Mouse (Mus musculus): ENCODE data around the gene Tmco1.

Tmco1 gene

DNA sequence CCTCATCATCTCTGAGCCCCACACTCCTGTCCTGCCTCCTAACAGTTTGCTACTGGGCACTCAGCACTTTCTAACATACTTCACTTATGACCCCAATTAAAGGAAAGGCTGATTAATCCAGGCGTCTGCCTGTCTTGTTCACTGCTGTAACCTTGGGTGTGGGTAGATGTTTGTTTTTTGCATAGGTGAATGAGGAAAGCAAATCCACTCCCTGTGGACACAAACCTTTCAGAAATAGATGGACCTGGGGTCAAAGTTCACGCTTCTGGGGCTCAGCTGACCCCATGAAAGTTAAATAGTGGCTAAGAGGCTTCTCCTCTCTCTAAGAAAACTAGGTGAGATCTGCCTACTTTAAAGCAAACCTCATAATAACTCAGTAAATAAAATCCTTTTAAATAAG lies 66.8 kb downstream of the Tmco1 start:
- DNase-seq: no peak

DNA sequence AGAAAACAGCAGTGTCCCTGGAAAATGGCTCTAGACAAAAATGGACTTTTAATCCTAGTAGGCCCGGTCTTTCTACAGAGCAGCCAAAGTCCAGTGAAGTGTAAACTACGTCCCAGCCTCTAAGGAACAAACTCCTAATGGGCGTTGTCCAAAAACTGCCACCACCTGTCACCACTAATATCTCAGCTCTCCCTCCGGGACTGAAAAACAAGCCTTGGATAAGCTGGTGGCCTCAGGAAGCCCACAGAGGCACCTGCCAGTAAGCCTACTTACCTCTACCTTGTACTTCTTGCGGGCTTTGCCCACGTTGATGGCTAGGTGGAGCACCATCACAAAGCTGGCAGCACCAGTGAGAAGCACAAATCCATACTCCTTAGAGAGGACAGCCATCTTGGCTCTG lies 69.8 kb downstream of the Tmco1 start:
- no peak for DNase-seq

DNA sequence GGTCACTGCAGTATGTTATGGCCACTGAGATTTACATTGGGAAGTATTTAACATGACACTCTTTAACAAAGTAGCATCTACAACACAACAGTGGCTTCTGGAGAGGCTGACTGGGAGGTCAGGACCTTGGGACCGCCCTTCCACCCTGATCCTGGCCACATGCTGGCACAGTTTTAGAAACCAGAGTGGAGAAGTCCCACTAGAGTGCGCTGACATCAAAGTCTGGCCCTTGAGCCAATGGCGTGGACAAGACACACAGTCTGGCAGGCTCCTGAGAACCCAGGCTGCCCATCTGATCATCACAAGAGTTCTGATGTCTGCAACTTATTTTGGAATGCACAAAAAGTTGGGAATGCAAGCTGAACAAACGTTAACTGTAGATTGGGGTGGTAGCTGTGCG lies 71.6 kb downstream of the Tmco1 start:
- DNase-seq: no peak

DNA sequence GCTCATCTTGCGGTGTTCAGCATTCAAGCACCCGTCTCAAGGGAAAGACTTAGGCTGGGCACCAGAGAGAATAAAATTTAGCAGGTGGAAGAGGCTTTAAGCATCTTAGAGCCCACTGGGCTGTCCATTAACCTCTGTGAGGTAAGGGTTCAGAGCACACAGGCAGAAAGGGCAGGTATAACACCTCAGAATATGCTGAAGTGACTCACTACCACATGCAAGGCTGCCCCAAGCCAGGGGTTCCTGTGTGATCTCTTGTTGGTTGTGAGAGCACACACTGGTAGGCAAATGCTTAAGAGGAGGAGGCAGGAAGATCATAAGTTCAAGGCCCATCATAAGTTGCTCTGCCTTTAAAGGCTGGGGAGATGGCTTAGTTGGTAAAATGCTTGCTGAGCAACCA lies 72.0 kb downstream of the Tmco1 start:
- no peak for DNase-seq

DNA sequence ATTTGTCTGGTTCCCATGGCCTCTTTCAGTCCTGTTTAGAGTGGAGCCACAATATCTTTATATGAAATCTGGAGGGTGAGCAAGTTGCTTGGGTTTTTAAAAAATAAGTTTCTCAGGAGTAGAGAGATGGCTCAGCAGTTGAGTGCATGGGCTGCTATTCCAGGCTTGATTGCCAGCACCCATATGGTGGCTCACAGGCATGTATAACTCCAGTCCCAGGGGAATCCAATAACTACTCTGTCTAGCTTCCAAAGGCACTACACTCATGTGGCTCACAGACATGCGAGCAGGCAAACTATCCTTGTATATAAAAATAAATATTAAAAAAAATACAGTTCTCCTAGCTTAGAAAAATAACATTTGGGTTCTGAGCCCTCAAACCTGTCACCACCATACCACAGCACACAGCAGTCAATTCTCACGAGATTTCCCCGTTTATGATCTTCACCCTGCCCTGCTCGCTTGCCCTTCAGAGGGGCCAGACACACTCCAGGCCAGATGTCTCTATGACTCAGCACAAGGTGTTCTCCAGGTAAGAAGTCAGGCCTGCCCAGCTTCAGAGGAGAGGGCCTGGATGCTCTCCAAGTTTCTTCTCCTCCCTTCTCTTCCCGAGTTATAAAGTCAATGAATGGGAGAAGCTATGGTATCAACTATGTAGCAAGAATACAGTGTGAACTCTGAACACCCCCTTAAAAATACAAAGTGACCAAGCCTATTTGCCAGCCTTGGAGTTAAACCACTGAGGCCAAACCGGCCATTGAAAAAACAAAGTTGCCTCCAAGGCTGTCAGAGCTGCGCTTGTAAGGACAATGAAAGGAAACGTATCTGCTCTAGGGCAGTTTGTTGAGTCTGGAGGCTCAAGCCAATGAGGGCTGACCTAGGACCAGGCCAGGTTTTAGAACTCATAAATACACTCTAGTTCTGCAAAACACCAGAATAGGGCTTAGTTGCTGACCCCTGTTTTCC lies 73.2 kb downstream of the Tmco1 start:
- DNase-seq: no peak

DNA sequence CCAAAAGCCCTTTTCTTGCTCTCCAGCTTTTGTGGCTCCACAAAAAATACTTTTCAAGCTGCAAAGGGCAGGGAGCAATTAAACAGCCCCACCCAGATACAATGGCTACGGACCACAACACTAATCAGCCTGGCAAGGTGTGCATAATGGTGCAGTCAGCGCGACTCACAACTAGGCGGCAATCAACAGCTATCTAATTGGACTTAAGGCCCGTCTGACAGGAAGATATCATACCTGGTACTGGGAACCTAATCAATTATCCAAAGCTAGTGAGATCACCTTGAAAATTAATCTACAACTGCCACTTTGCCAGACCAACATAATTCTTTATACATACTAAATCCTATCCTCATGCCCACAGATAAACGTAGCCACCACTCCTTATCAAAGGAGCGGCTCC lies 74.1 kb downstream of the Tmco1 start:
- DNase-seq: no peak

DNA sequence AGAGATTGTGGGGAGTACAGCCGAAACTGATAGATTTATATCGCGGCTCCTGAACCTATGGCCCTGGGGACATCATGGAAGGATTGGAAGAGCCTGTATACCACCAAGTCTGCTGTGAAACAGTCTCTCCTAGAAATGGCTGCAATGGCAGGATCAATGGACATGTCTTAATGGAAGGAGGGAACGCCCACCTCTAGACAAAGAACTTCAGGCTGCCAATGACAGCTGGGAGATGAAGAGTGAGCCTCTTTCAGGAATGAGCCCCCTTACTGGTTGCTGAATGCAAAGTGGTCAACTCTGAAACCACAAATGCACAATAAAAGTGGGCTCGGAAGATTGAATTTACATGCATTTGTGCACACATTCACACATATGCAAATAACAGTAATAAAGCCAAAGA lies 74.6 kb downstream of the Tmco1 start:
- DNase-seq: no peak

DNA sequence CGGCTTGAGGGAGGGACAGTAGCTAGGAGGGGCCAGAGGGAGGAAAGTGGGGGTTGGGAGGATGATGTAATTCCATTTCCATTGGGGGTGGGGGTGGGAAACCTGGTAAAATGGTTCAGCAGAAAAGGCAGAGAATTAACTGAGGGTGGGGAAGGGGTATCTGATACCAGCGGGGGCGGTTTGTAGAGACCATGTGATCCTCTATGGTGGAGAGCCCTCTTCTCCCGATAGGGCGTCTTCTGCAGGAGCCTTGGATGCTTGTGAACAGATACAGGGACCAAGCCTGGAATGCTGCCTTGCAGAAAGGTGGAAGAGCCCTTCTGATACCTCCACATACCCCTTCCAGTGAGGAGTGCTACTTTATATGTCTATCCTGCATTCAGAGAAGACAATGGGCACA lies 75.0 kb downstream of the Tmco1 start:
- DNase-seq: no peak
